Mouse (Mus musculus): ENCODE data around the gene Ccdc50. TPM values are rescaled to one million over a fixed set of nuclear protein-coding genes. Genes with fewer than 3 reads are reported as not detected.

Ccdc50 gene
- polyA plus RNA-seq, 1 experiment from 2014 or later, result 40.7 TPM

- H3K9me3 ChIP-seq (ENCODE audit: control insufficient read depth, low read length), result no peaks in the 10 kb centered on the region
- H3K4me1 ChIP-seq (replicated peaks; ENCODE audit: control insufficient read depth, insufficient read depth, low read length), result no peaks in the 10 kb centered on the region
- no peak overlapping the region for H3K4me3 ChIP-seq (ENCODE audit: low read depth, low read length)
- no peaks in the 10 kb centered on the region for H3K36me3 ChIP-seq (ENCODE audit: control insufficient read depth, insufficient read depth, low read length)
- no peaks in the 10 kb centered on the region for H3K27me3 ChIP-seq (replicated peaks; ENCODE audit: control insufficient read depth, insufficient read depth, low read length)
- H3K27ac ChIP-seq (ENCODE audit: low read depth, low read length), result no peak overlapping the region
- H3K9ac ChIP-seq (ENCODE audit: low read depth, low read length), result no peak overlapping the region
- whole genome bisulfite sequencing, result 83% methylated on average over 2 of the region's 2 CpGs
- H3K4me2 ChIP-seq, result no peak overlapping the region
- DNase-seq (ENCODE audit: low spot score), result no peak
- ATAC-seq (replicated peaks; ENCODE audit: low FRiP score), result no peak
Measured at GRCm38 (mm10) chr16:27453823-27454222, 65.2 kb downstream of the Ccdc50 start.

- Histone ChIP-seq H3K36me3 (ENCODE audit: control insufficient read depth, insufficient read depth, low read length) (no peaks in the 10 kb centered on the region), H3K4me1 (replicated peaks; ENCODE audit: control insufficient read depth, insufficient read depth, low read length) (no peaks in the 10 kb centered on the region), H3K9me3 (ENCODE audit: control insufficient read depth, low read length) (no peaks in the 10 kb centered on the region), H3K4me2 (no peak overlapping the region), H3K27me3 (replicated peaks; ENCODE audit: control insufficient read depth, insufficient read depth, low read length) (no peaks in the 10 kb centered on the region), H3K4me3 (ENCODE audit: low read depth, low read length) (no peak overlapping the region), H3K27ac (ENCODE audit: low read depth, low read length) (no peak overlapping the region), H3K9ac (ENCODE audit: low read depth, low read length) (no peak overlapping the region)
- peak; percentile 63 for DNase-seq (ENCODE audit: low spot score)
- ATAC-seq (replicated peaks; ENCODE audit: low FRiP score), result no peak
- 14% methylated on average over 4 of the region's 4 CpGs for WGBS
Measured at GRCm38 (mm10) chr16:27457273-27457672, 68.6 kb downstream of the Ccdc50 start.

- ATAC-seq (replicated peaks; ENCODE audit: low FRiP score), result no peak
- H3K27ac ChIP-seq (ENCODE audit: low read depth, low read length), result no peak overlapping the region
- H3K4me3 ChIP-seq (ENCODE audit: low read depth, low read length), result no peak overlapping the region
- no peak overlapping the region for H3K4me2 ChIP-seq
- no peak overlapping the region for H3K9ac ChIP-seq (ENCODE audit: low read depth, low read length)
- H3K9me3 ChIP-seq (ENCODE audit: control insufficient read depth, low read length), result no peaks in the 10 kb centered on the region
- no peaks in the 10 kb centered on the region for H3K36me3 ChIP-seq (ENCODE audit: control insufficient read depth, insufficient read depth, low read length)
- DNase-seq (ENCODE audit: low spot score), result no peak
- no peaks in the 10 kb centered on the region for H3K4me1 ChIP-seq (replicated peaks; ENCODE audit: control insufficient read depth, insufficient read depth, low read length)
- H3K27me3 ChIP-seq (replicated peaks; ENCODE audit: control insufficient read depth, insufficient read depth, low read length), result no peaks in the 10 kb centered on the region
- WGBS, result 22% methylated on average over 5 of the region's 5 CpGs
Measured at GRCm38 (mm10) chr16:27468731-27469130, 80.1 kb downstream of the Ccdc50 start.

- 72% methylated on average over 6 of the region's 6 CpGs for WGBS
- Histone ChIP-seq H3K9ac (ENCODE audit: low read depth, low read length) (no peak overlapping the region), H3K36me3 (ENCODE audit: control insufficient read depth, insufficient read depth, low read length) (no peaks in the 10 kb centered on the region), H3K4me3 (ENCODE audit: low read depth, low read length) (no peak overlapping the region), H3K9me3 (ENCODE audit: control insufficient read depth, low read length) (no peaks in the 10 kb centered on the region), H3K27me3 (replicated peaks; ENCODE audit: control insufficient read depth, insufficient read depth, low read length) (no peaks in the 10 kb centered on the region), H3K4me2 (no peak overlapping the region), H3K4me1 (replicated peaks; ENCODE audit: control insufficient read depth, insufficient read depth, low read length) (no peaks in the 10 kb centered on the region), H3K27ac (ENCODE audit: low read depth, low read length) (no peak overlapping the region)
- DNase-seq (ENCODE audit: low spot score) (no peak), ATAC-seq (replicated peaks; ENCODE audit: low FRiP score) (no peak)
Measured at GRCm38 (mm10) chr16:27471389-27471788, 82.7 kb downstream of the Ccdc50 start.

- H3K9me3 ChIP-seq (ENCODE audit: control insufficient read depth, low read length), result no peaks in the 10 kb centered on the region
- H3K9ac ChIP-seq (ENCODE audit: low read depth, low read length), result no peak overlapping the region
- H3K36me3 ChIP-seq (ENCODE audit: control insufficient read depth, insufficient read depth, low read length), result no peaks in the 10 kb centered on the region
- no peak overlapping the region for H3K4me3 ChIP-seq (ENCODE audit: low read depth, low read length)
- no peaks in the 10 kb centered on the region for H3K4me1 ChIP-seq (replicated peaks; ENCODE audit: control insufficient read depth, insufficient read depth, low read length)
- no peak overlapping the region for H3K4me2 ChIP-seq
- WGBS, result 71% methylated on average over 1 of the region's 1 CpGs
- no peaks in the 10 kb centered on the region for H3K27me3 ChIP-seq (replicated peaks; ENCODE audit: control insufficient read depth, insufficient read depth, low read length)
- DNase-seq (ENCODE audit: low spot score), result no peak
- no peak overlapping the region for H3K27ac ChIP-seq (ENCODE audit: low read depth, low read length)
- ATAC-seq (replicated peaks; ENCODE audit: low FRiP score), result no peak
Measured at GRCm38 (mm10) chr16:27483834-27484233, 95.2 kb downstream of the Ccdc50 start.

Other genes with a start within 250 kb of the Ccdc50 start
- gene Ostn, start 81.4 kb upstream of the Ccdc50 start, polyA plus RNA-seq (2014; fragmentation: Nextera tagmentation; extraction: Ambion mirVana), result 0.15 TPM in 1 of 2 replicates, not detected in the other
- not detected in 2 replicates for gene Uts2b, start 18.6 kb upstream of the Ccdc50 start, polyA plus RNA-seq (2014; fragmentation: Nextera tagmentation; extraction: Ambion mirVana)

Measured in liver, embryonic 11.5 days (tissue).